Mouse (Mus musculus) mature B cell (primary cell): ENCODE data around the gene Camta1.

Source experiments
- in situ Hi-C: fragments of 300-500 bp; cut with MboI; formaldehyde crosslinking; loops from 2 replicates; pipeline ENCODE4 v1.14.3; 2019

Camta1 gene

DNA sequence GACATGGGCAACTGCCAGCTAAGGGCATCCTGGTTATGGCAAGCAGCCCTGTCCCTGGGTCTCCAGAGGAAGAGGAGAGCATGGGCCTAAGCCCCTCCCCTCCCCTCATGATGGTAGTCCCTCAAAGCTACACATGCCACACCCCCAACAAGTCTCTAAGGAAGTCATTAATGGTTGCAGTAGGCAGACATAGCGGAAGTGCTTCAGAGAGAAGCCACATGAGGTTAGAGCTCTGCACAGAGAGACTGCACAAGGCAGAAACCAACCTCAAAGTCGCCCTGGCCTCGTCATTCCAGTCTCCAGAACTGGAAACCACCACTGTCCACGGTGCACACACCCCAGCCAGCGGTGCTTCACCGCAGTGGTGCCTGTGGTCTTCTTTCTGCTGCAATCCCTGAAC, 709.7 kb downstream of the Camta1 start:
- in situ Hi-C loops, result no loop called here

DNA sequence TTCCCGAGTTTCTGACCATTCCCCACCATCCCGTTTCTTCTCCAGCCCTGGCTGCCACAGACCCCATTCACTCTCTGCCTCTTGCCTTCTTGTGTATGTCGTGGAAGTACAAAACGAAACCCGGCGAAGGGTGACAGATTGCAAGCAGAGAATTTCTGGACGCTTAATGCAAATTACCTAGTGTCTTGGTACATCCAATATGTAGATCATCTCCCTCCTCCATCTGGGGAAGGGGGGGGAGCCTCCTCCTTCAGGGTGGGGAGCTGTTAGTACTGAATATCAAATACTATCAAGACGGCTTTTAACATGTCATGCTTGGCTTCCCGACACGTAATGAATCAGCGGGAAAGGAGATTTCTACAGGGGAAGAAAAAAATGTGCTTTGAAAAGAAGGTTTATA, 710.8 kb downstream of the Camta1 start:
- in situ Hi-C loops, result no loop called here

- in situ Hi-C loops, result no loop called here
Observed at GRCm38 (mm10) chr4:151150115-151150514, 711.6 kb downstream of the Camta1 start.

GRCm38 (mm10) chr4:151147541-151147940, 714.1 kb downstream of the Camta1 start:
- in situ Hi-C loops, result no loop called here

DNA sequence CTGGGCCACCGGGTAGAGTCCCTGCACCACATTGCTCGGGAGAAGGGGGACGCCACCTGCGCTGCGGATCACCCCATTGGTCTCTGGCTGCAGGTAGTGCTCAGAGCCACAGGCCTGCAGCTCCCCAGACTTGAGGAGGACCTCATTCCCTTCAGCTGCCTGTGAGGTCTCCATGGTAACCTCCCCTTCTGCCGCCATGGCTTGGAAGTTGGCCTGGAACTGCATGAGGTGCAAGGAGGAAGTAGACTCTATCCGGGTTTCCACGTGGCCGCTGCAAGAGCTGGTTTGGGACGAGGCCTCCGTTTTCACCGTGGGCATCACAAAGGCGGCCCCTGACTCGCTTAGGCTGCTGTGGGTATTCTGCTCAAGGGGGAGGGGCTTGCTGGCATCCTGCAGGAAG, 717.6 kb downstream of the Camta1 start:
- in situ Hi-C loops, result no loop called here

GRCm38 (mm10) chr4:151141196-151141880, 720.3 kb downstream of the Camta1 start:
- in situ Hi-C loops, result no loop called here

DNA sequence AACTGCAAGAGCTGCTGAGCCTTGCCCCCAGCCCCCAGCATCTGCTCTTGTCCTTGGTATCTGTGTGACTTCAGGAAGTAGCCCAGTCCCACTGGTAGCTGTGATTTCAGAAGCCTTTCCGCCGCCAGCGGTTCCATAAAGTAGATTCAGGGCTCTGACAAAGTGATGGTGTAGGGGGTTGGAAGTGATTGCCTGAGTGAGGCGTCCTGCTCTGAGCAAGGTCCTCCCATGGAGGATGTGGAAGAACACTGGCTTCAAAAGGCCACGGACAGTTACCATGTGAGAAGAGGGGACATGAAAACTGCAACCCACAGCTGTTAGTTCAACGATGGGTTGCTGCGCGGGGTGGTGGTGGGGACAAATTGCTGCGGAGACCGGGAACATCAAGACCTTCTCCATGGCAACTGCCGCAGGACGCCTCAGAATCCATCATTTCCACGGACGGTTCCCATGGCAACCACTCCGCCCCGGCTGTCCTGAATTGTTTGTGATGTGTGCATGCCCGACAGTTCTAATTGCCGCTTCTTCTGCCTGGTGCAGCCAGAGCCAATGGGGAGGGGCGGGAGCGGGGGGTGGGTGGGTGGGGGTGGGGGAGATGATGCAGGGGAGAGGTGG, 721.2 kb downstream of the Camta1 start:
- in situ Hi-C loops, result no loop called here

DNA sequence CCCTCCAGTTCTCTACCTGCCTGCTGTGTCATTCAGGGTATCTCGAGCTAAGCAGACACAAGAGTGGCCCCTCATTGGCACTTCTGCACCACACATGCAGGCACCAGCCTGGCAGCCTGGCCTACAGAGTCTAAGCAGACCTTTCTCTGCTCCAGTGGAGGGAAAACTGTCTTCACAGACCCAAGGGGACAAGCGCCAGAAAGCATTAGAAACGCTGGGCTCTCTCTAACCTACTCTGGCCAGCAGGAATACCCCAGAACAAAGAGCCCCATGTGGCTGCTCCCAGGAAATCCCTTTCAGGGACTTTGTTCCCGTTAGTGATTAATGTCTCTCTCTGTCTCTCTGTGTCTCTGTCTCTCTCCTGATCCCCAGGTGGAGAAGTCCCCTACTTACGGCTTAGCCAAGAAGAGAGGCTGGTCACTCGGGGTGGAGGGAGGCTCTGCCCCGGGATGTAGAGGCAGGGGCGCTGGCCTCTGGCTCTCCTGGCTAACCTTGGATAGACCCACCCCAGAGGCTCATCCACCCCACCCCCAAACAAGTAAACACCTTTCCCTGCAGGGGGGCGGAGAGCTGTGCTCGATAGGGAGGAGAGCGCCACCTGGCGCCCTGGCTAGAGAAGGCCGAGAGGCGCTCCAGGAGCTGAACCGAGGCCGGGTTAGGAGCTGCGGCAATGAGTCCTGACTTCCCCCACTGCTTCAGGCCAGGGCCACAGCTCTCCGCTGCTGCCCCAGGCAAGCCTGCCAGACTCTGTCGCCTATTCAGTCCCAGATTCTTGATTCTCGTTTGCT, 722.4 kb downstream of the Camta1 start:
- in situ Hi-C loops, result no loop called here

DNA sequence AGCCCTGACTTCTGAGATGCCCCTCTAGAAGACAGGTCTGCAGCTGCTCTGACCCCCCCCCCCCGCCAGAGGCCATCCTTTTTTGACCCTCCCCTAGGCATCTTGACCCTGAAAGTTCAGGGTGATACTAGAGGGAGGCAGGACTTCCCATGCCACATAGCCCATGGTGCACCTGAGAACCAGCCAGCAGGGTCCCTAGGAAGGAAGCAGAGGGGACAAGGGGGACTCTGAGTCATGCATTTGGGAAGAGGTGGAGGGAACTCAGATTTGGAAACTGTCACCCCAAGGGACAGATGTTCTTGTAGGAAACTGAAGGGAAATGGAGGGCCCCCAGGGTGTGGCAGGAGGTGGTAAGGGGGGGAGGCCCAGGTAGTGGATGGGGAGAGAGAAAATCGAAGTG, 723.1 kb downstream of the Camta1 start:
- in situ Hi-C loops, result no loop called here

- in situ Hi-C loops, result no loop called here
Observed at GRCm38 (mm10) chr4:151138135-151138534, 723.5 kb downstream of the Camta1 start.

GRCm38 (mm10) chr4:151137701-151138100, 724.0 kb downstream of the Camta1 start:
- in situ Hi-C loops, result no loop called here

GRCm38 (mm10) chr4:151135491-151135890, 726.2 kb downstream of the Camta1 start:
- in situ Hi-C loops, result no loop called here

GRCm38 (mm10) chr4:151133760-151134159, 727.9 kb downstream of the Camta1 start:
- in situ Hi-C loops, result no loop called here

DNA sequence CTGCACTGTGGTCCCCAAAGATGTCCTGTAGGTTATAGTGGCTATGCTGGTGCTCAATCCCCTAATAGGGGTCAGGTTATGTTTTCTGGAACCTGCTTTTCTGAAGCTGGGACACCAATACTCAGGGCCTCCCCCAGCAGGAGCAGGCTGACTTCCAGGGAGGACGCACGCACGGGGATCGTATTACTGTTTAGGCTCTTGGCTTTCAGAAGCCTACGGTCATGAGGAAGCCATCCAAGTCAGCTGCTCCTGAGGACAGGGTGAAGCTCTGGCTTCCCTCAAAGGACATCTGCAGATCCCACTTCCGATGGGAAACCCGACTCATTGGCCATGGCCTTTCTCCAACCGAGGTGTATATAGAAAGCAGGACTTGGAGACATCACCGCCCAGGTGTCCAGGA, 729.2 kb downstream of the Camta1 start:
- in situ Hi-C loops, result no loop called here

- in situ Hi-C loops, result no loop called here
Observed at GRCm38 (mm10) chr4:151130756-151131490, 730.8 kb downstream of the Camta1 start.

GRCm38 (mm10) chr4:151129725-151130557, 731.7 kb downstream of the Camta1 start:
- in situ Hi-C loops, result no loop called here

- in situ Hi-C loops, result no loop called here
Observed at GRCm38 (mm10) chr4:151128641-151129541, 732.8 kb downstream of the Camta1 start.

DNA sequence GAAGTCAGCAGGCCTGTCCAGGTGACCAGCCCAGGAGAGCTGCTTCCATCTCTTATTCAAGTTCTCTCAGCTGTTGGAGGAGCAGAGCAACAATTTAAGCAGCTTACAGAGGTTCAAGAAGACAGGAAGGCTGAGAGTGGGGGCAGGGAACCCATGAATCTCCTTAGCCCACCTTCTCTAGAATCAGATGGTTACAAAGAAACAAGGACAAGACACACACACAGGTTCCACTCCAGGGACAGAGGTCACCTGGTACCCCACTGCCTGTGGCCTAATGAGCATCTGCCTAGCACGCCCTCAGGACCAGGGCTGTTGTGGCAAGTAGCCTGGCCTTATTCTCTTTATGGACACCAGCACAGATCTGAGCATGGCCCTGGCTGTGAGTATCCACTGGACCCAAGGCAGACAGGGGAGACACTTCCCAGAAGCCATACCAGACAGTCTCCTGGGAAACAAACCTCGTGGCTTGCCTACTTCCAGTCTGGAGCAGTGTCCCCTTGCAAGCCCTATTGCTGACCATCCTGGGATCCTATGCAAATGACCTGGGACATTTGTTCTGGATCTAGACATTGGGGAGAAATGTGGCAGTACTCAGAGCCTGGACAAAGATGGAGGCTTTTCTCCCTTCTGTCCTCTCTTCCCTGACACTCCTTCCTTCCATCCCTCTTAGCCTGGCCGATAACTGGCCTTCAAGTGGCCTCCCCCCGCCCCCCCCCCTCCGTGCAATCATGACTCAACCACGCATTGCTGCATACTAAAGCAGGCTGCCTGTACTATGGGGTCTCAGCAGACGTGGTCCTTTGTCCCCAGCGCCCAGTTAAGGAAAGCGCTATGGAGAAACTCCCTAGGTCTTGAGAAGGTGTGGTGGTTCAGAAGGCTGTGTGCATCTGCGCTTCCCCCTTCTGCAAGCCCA, 733.8 kb downstream of the Camta1 start:
- in situ Hi-C loops, result no loop called here

GRCm38 (mm10) chr4:151118883-151119282, 742.8 kb downstream of the Camta1 start:
- in situ Hi-C loops, result no loop called here
